Mouse (Mus musculus) cerebellum, adult 9-10 months (tissue): Measurements from ENCODE around the gene Gm28053.

ENCODE experiments used
- DNase-seq: peaks from one replicate; pipeline ENCODE4 v3.0.0; 2022

The Gm28053 gene

DNA sequence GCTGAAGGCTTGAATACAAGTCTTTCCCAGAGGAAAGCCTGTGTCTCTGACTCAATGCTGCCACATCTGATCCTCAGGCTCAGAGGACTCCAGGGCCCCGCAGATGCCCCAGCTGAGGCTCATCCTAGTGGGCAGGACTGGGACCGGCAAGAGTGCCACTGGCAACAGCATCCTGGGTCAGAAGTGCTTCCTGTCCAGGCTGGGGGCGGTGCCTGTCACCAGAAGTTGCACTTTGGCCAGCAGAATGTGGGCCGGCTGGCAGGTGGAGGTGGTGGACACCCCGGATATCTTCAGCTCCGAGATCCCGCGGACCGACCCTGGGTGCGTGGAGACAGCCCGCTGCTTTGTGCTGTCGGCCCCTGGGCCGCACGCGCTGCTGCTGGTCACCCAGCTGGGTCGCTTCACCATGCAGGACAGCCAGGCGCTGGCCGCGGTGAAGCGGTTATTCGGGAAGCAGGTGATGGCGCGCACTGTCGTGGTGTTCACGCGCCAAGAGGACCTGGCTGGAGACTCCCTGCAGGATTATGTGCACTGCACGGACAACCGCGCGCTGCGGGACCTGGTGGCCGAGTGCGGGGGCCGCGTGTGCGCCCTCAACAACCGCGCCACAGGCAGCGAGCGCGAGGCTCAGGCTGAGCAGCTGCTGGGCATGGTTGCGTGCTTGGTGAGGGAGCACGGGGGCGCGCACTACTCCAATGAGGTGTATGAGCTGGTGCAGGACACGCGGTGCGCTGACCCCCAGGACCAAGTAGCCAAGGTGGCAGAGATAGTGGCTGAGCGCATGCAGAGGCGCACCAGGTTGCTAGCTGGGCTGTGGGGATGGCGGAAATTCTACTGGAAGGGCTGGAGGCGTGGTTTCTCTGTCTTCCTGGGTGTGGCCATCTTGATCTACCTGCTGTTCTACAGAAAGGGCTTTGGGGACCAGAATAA, 24.3 kb downstream of the Gm28053 start:
- no peak for DNase-seq

DNA sequence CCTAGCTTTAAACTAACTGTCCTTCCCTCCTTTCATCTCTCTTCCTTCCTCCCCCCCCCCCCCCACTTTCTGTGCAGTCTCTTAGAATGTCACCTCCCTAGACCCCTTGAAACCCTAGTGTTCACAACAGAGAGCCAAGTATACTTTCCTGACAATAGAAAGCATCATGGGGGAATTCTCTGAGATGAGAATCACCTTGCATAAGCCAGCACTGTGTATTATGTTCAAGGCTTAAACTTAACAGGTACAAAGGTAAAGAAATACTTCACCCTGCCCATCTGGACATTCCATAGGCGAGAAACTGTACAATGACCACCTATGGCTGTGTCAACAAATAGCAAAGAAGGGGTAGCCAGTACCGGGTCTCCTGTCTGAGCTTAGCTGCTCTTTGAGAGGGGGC, 27.1 kb downstream of the Gm28053 start:
- DNase-seq, result no peak

DNA sequence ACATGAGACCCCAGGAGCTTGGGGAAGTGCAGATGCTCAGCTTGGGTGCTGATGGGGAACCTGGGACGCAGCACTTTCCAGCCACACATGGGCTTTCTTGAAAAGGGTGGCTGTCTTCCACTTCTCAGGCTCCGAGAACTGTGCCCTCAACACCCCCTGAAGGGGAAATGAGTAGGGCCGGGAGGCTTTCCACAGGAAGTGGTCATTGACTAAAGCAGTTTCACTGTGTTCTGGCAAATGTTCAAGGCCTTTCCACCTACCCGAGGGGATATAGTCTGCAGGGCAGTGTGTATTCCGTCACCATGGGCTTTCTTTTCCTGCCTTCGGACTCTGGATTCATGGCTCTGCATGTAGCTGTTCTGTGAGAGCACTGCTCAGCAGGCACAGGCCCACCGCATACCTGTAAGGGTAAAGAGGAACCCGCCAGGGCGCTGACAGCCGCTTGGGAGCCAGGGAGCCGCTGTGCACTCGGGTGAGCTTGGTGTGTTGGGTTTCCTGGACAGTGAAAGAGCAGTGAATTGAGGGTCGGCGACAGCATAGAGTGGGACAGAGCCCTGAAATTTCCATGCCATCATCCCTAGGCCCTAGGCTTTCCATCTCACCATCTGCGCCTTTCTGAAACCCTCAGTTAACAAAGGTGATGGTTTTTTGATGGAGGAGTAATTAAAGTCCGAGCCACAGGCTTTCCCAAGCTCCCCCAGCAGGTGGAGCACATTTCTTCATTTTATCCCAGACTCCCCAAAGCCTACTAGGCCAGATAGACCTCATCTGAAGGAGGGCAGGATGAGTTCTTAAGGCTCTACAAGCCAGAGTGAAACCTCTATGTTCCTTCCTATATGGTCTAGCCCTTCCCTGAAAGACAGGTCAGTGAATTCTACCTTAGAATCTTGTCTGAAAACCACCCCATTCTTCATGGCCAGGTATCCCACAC, 27.8 kb downstream of the Gm28053 start, which contains the start of gene Gimap5:
Gene Gimap5 (plus strand): TSS at position 239 of the 931 bp plus-strand sequence.
- no peak for DNase-seq

DNA sequence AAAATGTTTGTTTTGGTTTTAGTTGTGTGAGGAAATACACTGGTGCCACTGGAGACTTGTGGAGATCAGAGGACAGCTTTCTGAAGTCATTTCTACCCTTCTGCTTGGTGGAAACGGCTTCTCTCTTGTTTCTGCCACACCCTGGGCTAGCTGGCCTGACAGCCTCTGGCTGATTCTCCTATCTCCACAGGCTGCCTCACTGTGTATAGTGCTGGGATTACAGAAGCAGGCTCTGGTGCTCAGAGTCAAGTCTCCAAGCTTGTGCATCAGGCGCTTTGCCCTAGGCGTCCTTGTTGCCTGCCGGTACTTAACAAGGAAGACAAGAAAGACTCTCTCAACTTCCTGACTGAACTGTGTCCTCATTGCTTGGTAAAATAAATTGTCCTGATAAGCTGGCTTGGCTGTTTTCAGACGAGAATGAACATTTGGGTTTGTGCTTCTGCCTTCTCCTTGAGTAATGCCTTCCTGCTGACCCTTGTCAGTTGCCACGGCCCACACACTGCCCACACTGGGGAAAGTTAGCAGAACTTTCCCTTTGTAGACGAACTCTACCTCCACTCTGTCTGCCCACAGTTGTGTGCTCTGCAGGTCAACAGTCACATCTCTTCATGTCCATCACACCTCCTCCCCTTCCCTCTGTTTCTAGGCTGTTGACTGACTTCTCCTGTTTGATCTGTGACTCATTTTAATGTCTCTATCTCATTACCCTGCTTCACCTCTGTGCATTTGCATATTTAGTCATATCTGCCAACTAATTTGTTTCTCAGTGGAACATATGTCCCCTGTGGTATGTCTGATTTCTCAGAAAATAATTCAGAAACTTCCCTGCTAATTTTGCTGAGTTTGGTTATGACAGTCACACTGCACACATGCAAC, 28.9 kb downstream of the Gm28053 start:
- no peak for DNase-seq

DNA sequence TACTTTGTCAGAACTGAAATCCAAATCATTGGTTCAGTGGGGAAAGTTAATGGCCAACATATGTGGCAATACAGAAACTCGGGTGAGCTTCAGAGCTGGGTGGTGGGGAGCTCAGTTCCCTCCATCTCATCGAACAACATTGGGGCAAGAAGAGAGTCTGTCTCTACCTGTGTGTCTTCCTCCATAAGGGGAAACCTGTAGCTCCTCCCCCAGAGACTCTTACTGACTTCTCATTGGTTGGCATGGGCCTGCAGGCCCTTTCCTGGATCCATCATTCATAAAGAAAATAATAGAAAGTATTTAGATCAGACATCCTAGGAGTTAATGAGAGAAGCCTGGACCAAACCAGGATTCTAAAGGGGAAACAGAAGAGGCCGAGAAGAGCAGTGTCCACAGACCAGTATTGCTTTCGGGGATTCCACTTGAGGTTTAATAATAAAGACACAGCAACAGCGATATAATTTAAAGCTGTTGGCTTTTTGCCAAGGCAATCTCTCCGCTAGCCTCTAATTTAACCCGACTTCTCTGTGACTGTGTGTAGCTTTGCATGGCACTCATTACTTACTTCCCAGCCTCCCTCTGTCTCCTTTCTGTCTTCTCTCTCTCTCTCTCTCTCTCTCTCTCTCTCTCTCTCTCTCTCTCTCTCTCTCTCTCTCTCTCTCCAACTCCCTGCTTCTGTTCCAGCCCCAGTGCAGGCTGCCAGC, 45.3 kb downstream of the Gm28053 start:
- no peak for DNase-seq

DNA sequence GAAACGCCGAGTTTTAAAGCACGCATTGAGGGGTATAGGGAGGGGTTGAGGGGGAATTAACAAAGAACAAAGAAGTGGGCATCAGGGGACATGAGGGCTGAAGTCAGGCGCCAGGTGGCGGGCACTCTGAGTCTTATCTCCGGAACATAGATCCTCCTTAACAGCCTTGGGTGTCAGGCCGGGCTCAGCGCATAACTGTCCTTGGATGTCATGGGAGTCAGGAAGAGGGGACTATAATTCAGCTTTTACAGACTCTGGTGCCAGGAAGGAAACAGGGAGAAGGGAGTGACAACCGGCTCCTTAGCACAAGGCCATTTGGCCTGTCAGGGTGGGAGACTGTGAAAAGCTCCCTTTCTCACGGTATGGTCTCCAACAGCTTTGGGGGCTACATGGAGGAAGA, 46.1 kb downstream of the Gm28053 start:
- DNase-seq, result no peak

DNA sequence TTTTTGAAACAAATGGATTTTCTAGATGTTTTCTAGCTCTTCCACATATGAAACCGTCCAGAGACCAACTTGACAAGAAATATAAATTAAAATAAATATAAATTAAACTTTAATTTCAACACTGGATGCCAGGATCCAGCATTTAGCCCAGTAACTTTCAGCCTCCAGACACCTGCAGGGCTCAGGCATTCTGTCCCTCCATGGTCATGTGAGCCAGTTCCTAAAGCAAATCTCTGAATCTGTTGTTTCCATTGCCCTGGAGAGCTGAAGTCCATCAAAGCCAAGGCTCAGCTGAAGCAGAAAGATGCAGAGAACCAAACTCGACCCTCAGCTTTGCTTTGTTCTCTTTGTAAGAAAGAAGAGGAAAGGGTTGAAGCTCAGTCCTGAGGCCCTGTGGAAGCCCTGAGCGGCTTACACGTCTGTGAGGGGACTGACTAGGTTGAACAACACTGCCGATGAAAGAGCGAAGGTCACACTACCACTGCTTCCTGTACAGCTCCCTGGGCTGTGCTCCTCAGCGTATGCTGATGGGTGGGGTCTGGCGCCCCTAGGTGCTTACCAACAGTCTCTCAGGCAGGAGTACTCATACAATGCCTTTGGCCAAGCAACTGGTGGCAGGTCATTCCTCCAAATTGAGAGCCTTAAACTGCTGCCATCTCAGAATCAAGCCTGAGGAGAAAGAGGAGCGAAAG, 49.9 kb downstream of the Gm28053 start:
- no peak for DNase-seq

DNA sequence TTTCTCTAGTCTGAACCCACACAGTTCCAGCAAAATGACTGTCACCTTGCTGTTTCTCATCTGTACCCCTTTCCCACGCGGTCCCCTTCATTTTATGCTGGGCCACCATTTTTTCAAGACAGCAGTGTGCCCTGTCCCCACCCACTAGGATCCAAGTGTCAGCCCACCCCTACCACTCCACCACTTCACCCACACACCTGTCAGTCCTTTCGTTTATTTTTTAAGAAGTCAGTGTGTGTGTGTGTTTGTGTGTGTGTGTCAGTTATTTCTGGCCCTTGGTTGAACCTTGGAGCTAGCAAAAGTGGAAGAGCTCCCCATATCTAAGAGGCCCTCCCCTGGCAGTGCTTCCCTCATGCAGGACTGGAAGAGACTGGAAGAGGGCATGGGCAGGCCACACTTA, 50.5 kb downstream of the Gm28053 start:
- no peak for DNase-seq

DNA sequence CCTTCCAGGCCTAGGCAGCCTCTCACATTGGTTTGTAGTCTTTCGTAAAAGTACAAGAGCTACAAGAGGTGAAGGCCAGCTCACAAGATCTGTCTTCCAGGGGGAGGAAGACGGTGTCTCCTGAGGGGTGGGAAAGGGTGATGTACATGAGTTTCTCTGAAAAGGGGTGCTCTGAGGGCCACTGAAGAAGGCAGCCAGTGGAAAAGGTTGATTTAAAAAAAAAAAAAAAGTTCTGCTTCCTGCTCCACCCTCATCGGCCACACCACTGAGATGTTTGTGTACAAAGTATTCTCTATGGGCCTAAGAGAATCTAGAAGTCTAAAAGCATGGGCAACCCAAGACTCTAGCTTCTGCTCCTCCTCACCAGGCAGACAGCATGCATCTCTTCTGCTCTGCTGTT, 52.3 kb downstream of the Gm28053 start, which contains the start of gene Gimap3:
Gene Gimap3 (minus strand): TSS at position 156 of the 400 bp plus-strand sequence.
- no peak for DNase-seq

DNA sequence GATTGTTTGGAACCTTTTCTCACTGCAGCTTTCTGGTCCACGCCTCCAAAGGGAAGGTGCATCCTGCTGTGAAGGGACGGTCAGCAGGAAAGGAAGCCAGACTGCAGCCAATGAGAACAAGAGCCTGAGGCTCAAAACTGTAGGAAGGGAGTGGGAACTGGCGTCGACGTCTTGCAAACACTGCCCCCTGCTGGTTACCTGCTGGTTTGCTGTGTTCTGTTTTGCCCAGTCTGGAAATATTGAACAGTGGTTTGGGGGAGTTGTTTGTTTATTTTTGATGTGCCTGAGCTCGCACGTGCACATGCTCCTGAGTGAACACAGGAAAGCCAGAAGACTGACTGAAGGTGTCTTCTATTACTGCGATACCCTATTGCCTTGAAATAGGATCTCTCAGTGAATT, 53.6 kb downstream of the Gm28053 start:
- DNase-seq, result peak; percentile 58

DNA sequence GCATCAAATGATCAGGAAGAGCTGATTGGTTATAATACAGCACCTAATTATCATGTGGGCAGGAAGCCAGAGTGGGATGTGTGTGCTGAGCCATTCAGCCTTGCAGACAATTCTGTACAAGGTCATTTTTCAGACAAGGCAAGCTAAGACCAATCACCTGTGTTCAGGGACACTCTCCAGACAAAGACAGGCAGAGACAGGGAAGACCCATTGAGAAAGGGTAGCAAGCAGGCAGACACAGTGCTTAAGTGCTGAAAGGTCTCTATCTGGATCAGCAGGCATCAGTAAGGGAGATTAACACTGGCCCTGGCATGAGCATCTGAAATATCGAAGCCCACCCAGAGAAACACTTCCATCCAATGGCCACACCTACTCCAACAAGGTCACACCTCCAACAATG, 66.0 kb downstream of the Gm28053 start:
- DNase-seq, result no peak

DNA sequence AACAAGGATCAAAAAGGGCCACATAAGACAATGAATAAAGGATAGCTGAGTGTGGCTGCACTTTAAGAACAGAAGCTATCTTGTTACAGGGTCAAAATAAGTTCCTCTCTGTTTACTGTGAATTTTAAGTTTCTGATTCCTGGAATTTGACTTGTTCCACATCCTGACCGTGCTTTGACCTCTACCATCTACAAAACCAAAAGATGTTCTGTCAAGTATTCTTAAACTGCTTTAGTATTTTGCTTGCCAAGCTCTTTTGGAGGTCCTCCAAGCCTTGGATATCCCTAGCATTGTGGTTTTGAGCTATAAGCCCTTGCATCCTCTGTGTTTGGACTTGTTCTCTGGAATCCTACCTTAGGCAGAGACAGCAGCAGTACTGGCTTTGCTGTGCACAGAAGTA, 66.8 kb downstream of the Gm28053 start:
- no peak for DNase-seq

DNA sequence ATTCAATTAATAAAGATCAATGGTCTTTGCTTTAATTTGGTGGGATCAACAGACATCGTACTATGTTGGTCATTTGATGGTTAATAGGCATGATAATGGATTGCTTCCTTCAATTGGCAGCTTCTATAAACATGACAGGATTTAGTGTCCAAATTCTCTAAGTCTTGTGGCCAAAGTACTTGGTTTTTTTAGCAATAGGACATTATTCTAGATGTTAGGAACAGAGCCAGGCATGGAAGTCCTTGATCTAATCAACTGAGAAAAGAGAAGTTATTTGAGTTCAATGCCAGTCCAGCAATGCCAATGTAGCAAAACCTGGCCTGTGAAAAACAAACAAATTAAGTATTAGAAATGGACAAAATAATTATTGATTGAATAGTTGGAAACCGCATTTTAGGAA, 67.2 kb downstream of the Gm28053 start:
- DNase-seq, result no peak

DNA sequence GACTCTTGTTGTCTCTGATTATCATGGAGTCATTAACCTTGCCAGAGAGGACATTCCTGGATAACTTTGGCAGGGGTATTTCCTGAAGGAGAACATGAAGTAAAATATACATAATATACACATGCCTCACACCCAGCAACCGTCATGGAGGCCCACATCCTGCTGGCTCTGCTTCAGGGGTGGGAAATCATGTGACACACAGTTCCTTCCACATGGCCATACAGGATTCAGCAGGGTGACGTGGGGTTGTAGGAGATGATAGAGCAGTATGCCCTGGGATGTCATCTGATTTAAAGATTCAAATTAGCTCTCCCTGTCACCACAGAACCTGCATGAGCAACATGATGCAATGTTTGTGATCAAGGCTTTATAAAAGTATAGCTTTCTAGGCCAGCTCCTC, 69.5 kb downstream of the Gm28053 start:
- no peak for DNase-seq

DNA sequence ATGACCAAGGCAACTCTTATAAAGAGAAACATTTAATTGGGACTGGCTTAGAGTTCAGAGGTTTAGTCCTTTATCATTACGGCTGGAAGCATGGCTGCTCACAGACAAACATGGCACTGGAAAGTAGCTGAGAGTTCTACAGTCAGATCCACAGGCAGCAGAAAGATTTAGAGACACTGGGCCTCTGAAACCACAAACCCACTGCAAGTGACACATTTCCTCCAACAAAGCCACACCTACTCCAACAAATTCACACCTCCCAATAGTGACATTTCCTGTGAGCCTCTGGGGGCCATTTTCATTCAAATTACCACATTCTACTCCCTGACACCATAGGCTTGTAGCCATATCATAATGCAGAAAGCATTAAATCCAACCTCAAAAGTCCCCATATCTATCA, 83.5 kb downstream of the Gm28053 start:
- DNase-seq, result no peak
